Mouse (Mus musculus) kidney, embryonic 16.5 days (tissue): ENCODE data around the gene Mdc1. TPM values are rescaled to one million over a fixed set of nuclear protein-coding genes. Genes with fewer than 3 reads are reported as not detected.
A peak's percentile ranks its signal among the peaks of the same experiment; 100 is the strongest.

Experiments used
- ATAC-seq: fragments of 200-750 bp; cut with Nextera tagmentation; 2 replicates; pipeline ENCODE4 v1.8.0; 2017; ENCODE audit warnings: moderate TSS enrichment; ENCODE audit not compliant: low FRiP score, low TSS enrichment
- H3K27ac ChIP-seq: fragments of 300-500 bp; sonication (generic); 2 replicates; pipeline ENCODE4 v1.5.1; 2014; ENCODE audit warnings: low read length
- H3K27me3 ChIP-seq: fragments of 300-500 bp; sonication (generic); 2 replicates; pipeline ENCODE4 v1.6.1; 2014; ENCODE audit warnings: low read length, control low read depth, mixed read lengths; ENCODE audit not compliant: insufficient read depth
- H3K36me3 ChIP-seq: fragments of 300-500 bp; sonication (generic); 2 replicates; pipeline ENCODE4 v1.6.1; 2014; ENCODE audit warnings: low read length, control low read depth, mixed read lengths; ENCODE audit not compliant: insufficient read depth
- H3K4me1 ChIP-seq: fragments of 300-500 bp; sonication (generic); 2 replicates; pipeline ENCODE4 v1.6.1; 2014; ENCODE audit warnings: low read length, control low read depth, mixed read lengths; ENCODE audit not compliant: insufficient read depth
- H3K4me2 ChIP-seq: fragments of 300-500 bp; sonication (generic); replicated peaks from 2 replicates; pipeline ENCODE4 v1.6.1; 2014; ENCODE audit warnings: low read depth, low read length
- H3K4me3 ChIP-seq: fragments of 300-500 bp; sonication (generic); 2 replicates; pipeline ENCODE4 v1.5.1; 2014; ENCODE audit warnings: mild to moderate bottlenecking, low read length
- H3K9ac ChIP-seq: fragments of 300-500 bp; sonication (generic); replicated peaks from 2 replicates; pipeline ENCODE4 v1.6.1; 2014; ENCODE audit warnings: low read length
- H3K9me3 ChIP-seq: fragments of 300-500 bp; sonication (generic); 2 replicates; pipeline ENCODE4 v1.6.1; 2016; ENCODE audit warnings: low read length, control low read depth
- WGBS: fragments of 180-500 bp; shearing (Covaris S2); extraction: QIAGEN DNeasy Blood & Tissue Kit; methylation state at CpG from one replicate; pipeline ENCODE4 v1.1.7; 2014; 5-methylcytosine and 5-hydroxymethylcytosine counted together
- polyA plus RNA-seq: library from polyadenylated mRNA; unstranded; fragments of >200 nt; fragmentation: Nextera tagmentation; extraction: Ambion mirVana; gene quantifications from 2 replicates; pipeline ENCODE4 v1.2.1, GENCODE M21; 2015

Gene Mdc1
- polyA plus RNA-seq, 1 experiment from 2014 or later: 16.7 TPM

- peak overlapping the region; percentile 47 for H3K4me2 ChIP-seq
- ATAC-seq: no peak
- H3K4me1 ChIP-seq: peaks cover 26% of the 10 kb centered on the region
- H3K9ac ChIP-seq: peak overlapping the region; percentile 64
- WGBS: 55% methylated on average over 14 of the region's 14 CpGs
- peak overlapping the region; percentile 76 for H3K4me3 ChIP-seq
- H3K27me3 ChIP-seq: no peaks in the 10 kb centered on the region
- H3K36me3 ChIP-seq: peaks cover 19% of the 10 kb centered on the region
- no peaks in the 10 kb centered on the region for H3K9me3 ChIP-seq
- peak overlapping the region; percentile 79 for H3K27ac ChIP-seq
These were observed 754 bp upstream of the Mdc1 start for GRCm38 (mm10) chr17:35840561-35840960.

- Histone ChIP-seq H3K27ac (peak overlapping the region; percentile 91), H3K9me3 (no peaks in the 10 kb centered on the region), H3K36me3 (peaks cover 18% of the 10 kb centered on the region), H3K4me3 (peak overlapping the region; percentile 76), H3K27me3 (no peaks in the 10 kb centered on the region), H3K4me1 (peaks cover 19% of the 10 kb centered on the region), H3K4me2 (peak overlapping the region; percentile 77), H3K9ac (peak overlapping the region; percentile 84)
- WGBS: 15% methylated on average over 11 of the region's 11 CpGs
- ATAC-seq: no peak
These were observed 691 bp downstream of the Mdc1 start for GRCm38 (mm10) chr17:35842006-35842405.

- Histone ChIP-seq H3K27me3 (no peaks in the 10 kb centered on the region), H3K27ac (no peak overlapping the region), H3K9me3 (no peaks in the 10 kb centered on the region), H3K4me2 (no peak overlapping the region), H3K9ac (no peak overlapping the region), H3K36me3 (peaks cover 33% of the 10 kb centered on the region), H3K4me1 (peaks cover 19% of the 10 kb centered on the region), H3K4me3 (no peak overlapping the region)
- 90% methylated on average over 3 of the region's 3 CpGs for WGBS
- ATAC-seq: no peak
These were observed 2.2 kb downstream of the Mdc1 start for GRCm38 (mm10) chr17:35843514-35843913.

- Histone ChIP-seq H3K27ac (no peak overlapping the region), H3K9me3 (no peaks in the 10 kb centered on the region), H3K4me2 (no peak overlapping the region), H3K9ac (peak overlapping the region; percentile 26; the same call in 1 of the 2 replicates), H3K4me3 (no peak overlapping the region), H3K4me1 (no peaks in the 10 kb centered on the region), H3K36me3 (peaks cover 72% of the 10 kb centered on the region), H3K27me3 (no peaks in the 10 kb centered on the region)
- 35% methylated on average over 1 of the region's 1 CpGs for WGBS
- ATAC-seq: peak; percentile 51; the same call in 1 of the 2 replicates
These were observed 6.8 kb downstream of the Mdc1 start for GRCm38 (mm10) chr17:35848112-35848511.

- Histone ChIP-seq H3K9me3 (no peaks in the 10 kb centered on the region), H3K4me1 (no peaks in the 10 kb centered on the region), H3K27me3 (no peaks in the 10 kb centered on the region), H3K9ac (no peak overlapping the region), H3K4me2 (no peak overlapping the region), H3K4me3 (no peak overlapping the region), H3K36me3 (peaks cover 75% of the 10 kb centered on the region), H3K27ac (no peak overlapping the region)
- ATAC-seq: no peak
- WGBS: 98% methylated on average over 3 of the region's 3 CpGs
These were observed 9.7 kb downstream of the Mdc1 start for GRCm38 (mm10) chr17:35850974-35851373.

- H3K9ac ChIP-seq: no peak overlapping the region
- no peak for ATAC-seq
- WGBS: 96% methylated on average over 1 of the region's 1 CpGs
These were observed 18.1 kb downstream of the Mdc1 start for GRCm38 (mm10) chr17:35859371-35859770.

GRCm38 (mm10) chr17:35859835-35860234, 18.5 kb downstream of the Mdc1 start:
- no peak for ATAC-seq
- Histone ChIP-seq H3K9me3 (no peaks in the 10 kb centered on the region), H3K4me2 (no peak overlapping the region), H3K4me3 (no peak overlapping the region), H3K27me3 (no peaks in the 10 kb centered on the region), H3K4me1 (peaks cover 16% of the 10 kb centered on the region), H3K36me3 (peaks cover 24% of the 10 kb centered on the region; the same call in 1 of the 2 replicates), H3K9ac (no peak overlapping the region), H3K27ac (no peak overlapping the region)
- WGBS: 43% methylated on average over 2 of the region's 2 CpGs

More at GRCm38 (mm10) chr17:35859371-35859770, 18.1 kb downstream of the Mdc1 start:
- H3K27me3 ChIP-seq: no peaks in the 10 kb centered on the region
- H3K4me3 ChIP-seq: no peak overlapping the region
- peaks cover 11% of the 10 kb centered on the region for H3K4me1 ChIP-seq
- H3K9me3 ChIP-seq: no peaks in the 10 kb centered on the region
- no peak overlapping the region for H3K27ac ChIP-seq
- peaks cover 29% of the 10 kb centered on the region for H3K36me3 ChIP-seq
- no peak overlapping the region for H3K4me2 ChIP-seq

- H3K9me3 ChIP-seq: no peaks in the 10 kb centered on the region
- H3K36me3 ChIP-seq: peaks cover 19% of the 10 kb centered on the region; the same call in 1 of the 2 replicates
- H3K4me2 ChIP-seq: peak overlapping the region; percentile 83
- H3K4me1 ChIP-seq: peaks cover 22% of the 10 kb centered on the region
- 2% methylated on average over 12 of the region's 12 CpGs for WGBS
- H3K27ac ChIP-seq: peak overlapping the region; percentile 88
- ATAC-seq: peak; percentile 3; the same call in 1 of the 2 replicates
- no peaks in the 10 kb centered on the region for H3K27me3 ChIP-seq
- peak overlapping the region; percentile 81 for H3K9ac ChIP-seq
- peak overlapping the region; percentile 74 for H3K4me3 ChIP-seq
These were observed 19.5 kb downstream of the Mdc1 start for GRCm38 (mm10) chr17:35860831-35861197.

- under 1% methylated on average over 47 of the region's 47 CpGs for WGBS
These were observed 20.0 kb downstream of the Mdc1 start, which contains the start of gene Nrm for GRCm38 (mm10) chr17:35861198-35861857. Gene Nrm (plus strand): TSS chr17:35861318.

GRCm38 (mm10) chr17:35864832-35865353, 23.6 kb downstream of the Mdc1 start:
- 26% methylated on average over 10 of the region's 10 CpGs for WGBS
- Histone ChIP-seq H3K36me3 (no peaks in the 10 kb centered on the region), H3K4me3 (peak overlapping the region; percentile 68), H3K4me1 (peaks cover 48% of the 10 kb centered on the region), H3K9ac (peak overlapping the region; percentile 85), H3K9me3 (no peaks in the 10 kb centered on the region), H3K4me2 (peak overlapping the region; percentile 83), H3K27ac (peak overlapping the region; percentile 98), H3K27me3 (no peaks in the 10 kb centered on the region)
- no peak for ATAC-seq

More at GRCm38 (mm10) chr17:35861198-35861857, 20.0 kb downstream of the Mdc1 start, which contains the start of gene Nrm:
- H3K27ac ChIP-seq: peak within 1 kb of the TSS; percentile 88
- peak; percentile 94 for ATAC-seq
- peaks cover 19% of the 10 kb centered on the region; the same call in 1 of the 2 replicates for H3K36me3 ChIP-seq
- peak within 1 kb of the TSS; percentile 81 for H3K9ac ChIP-seq
- peak within 1 kb of the TSS; percentile 74 for H3K4me3 ChIP-seq
- peak within 1 kb of the TSS; percentile 83 for H3K4me2 ChIP-seq
- no peaks in the 10 kb centered on the region for H3K9me3 ChIP-seq
- peaks cover 22% of the 10 kb centered on the region for H3K4me1 ChIP-seq
- no peaks in the 10 kb centered on the region for H3K27me3 ChIP-seq
